Mouse (Mus musculus) liver, embryonic 11.5 days (tissue): ENCODE results near the gene Gfod2. TPM values are rescaled to one million over a fixed set of nuclear protein-coding genes. Genes with fewer than 3 reads are reported as not detected.

Experiments used
- ATAC-seq: fragments of 200-750 bp; cut with Nextera tagmentation; replicated peaks from 2 replicates; pipeline ENCODE4 v1.8.0; 2017; ENCODE audit warnings: moderate number of reproducible peaks, mild to moderate bottlenecking, moderate TSS enrichment, moderate library complexity; ENCODE audit not compliant: low FRiP score
- DNase-seq: peaks from one replicate; pipeline ENCODE4 v3.0.0-alpha.2; 2017; ENCODE audit warnings: low spot score
- H3K27ac ChIP-seq: fragments of 300-500 bp; sonication (generic); 2 replicates; pipeline ENCODE4 v1.5.1; 2014; ENCODE audit warnings: mild to moderate bottlenecking, low read depth, low read length, control low read depth
- H3K27me3 ChIP-seq: fragments of 300-500 bp; sonication (generic); replicated peaks from 2 replicates; pipeline ENCODE4 v1.6.1; 2014; ENCODE audit warnings: low read length, mixed read lengths; ENCODE audit not compliant: control insufficient read depth, insufficient read depth
- H3K36me3 ChIP-seq: fragments of 300-500 bp; sonication (generic); 2 replicates; pipeline ENCODE4 v1.6.1; 2014; ENCODE audit warnings: mild to moderate bottlenecking, low read length, moderate library complexity, mixed read lengths; ENCODE audit not compliant: control insufficient read depth, insufficient read depth
- H3K4me1 ChIP-seq: fragments of 300-500 bp; sonication (generic); replicated peaks from 2 replicates; pipeline ENCODE4 v1.6.1; 2014; ENCODE audit warnings: low read length, mixed read lengths; ENCODE audit not compliant: control insufficient read depth, insufficient read depth
- H3K4me2 ChIP-seq: fragments of 300-500 bp; sonication (generic); 2 replicates; pipeline ENCODE4 v1.6.1; 2014; ENCODE audit warnings: mild to moderate bottlenecking, control low read depth, moderate library complexity
- H3K4me3 ChIP-seq: fragments of 300-500 bp; sonication (generic); 2 replicates; pipeline ENCODE4 v1.5.1; 2014; ENCODE audit warnings: low read depth, low read length, control low read depth
- H3K9ac ChIP-seq: fragments of 300-500 bp; sonication (generic); 2 replicates; pipeline ENCODE4 v1.6.1; 2014; ENCODE audit warnings: low read depth, low read length, control low read depth
- H3K9me3 ChIP-seq: fragments of 300-500 bp; sonication (generic); 2 replicates; pipeline ENCODE4 v1.6.1; 2016; ENCODE audit warnings: low read length, inconsistent platforms, mixed read lengths; ENCODE audit not compliant: control insufficient read depth
- WGBS: fragments of 180-500 bp; shearing (Covaris S2); extraction: QIAGEN DNeasy Blood & Tissue Kit; methylation state at CpG from one replicate; pipeline ENCODE4 v1.1.7; 2014; 5-methylcytosine and 5-hydroxymethylcytosine counted together
- polyA plus RNA-seq: library from polyadenylated mRNA; unstranded; fragments of >200 nt; fragmentation: Nextera tagmentation; extraction: Ambion mirVana; gene quantifications from 2 replicates; pipeline ENCODE4 v1.2.1, GENCODE M21; 2014

Gfod2 gene
- polyA plus RNA-seq, 1 experiment from 2014 or later, result 9.0 TPM

DNA sequence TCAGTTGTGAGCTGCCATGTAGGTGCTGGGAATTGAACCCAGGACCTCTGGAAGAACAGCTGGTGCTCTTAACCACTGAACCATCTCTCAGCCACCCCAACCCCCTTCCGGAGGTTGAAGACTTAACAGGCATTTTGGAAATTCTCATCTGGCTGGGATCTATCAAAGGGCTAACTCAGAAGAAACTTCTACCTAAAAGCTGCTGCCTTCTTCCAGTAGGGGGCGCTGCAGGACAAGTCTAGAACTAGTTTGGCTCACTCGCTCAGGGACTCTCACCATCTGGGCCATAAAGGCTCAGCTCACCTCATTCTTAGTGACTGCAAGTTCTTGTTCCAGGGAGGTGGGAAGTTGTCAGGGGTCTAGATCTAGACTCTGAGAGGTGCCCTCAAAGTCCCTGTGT lies 44.3 kb downstream of the Gfod2 start:
- Histone ChIP-seq H3K27me3 (no peaks in the 10 kb centered on the region), H3K9me3 (no peaks in the 10 kb centered on the region), H3K4me1 (no peaks in the 10 kb centered on the region), H3K4me2 (no peak overlapping the region), H3K9ac (no peak overlapping the region), H3K4me3 (no peak overlapping the region), H3K36me3 (no peaks in the 10 kb centered on the region), H3K27ac (no peak overlapping the region)
- ATAC-seq, result peak; percentile 65; the same call in 1 of the 2 replicates
- WGBS, result 7% methylated on average over 3 of the region's 3 CpGs
- peak; percentile 80 for DNase-seq

DNA sequence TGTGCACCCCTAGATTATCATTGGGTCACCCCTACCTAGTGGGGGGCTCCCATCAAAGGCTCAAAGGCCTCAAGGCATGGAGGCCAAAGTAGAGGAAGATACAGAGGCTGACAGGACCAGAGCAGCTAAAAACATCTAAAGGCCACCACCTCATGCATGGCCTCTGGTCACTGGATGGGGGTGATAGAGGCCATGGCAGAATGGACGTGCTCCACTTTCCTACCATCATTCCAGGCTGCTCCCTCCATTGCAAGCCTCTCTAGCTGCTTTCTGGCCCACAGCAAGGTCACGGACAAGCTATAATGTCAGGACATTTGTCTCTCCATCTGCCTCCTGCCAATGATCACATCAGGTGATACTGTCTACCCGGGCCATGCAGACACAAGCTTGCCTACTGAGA lies 46.2 kb downstream of the Gfod2 start:
- no peak for ATAC-seq
- H3K27me3 ChIP-seq, result no peaks in the 10 kb centered on the region
- 73% methylated on average over 3 of the region's 3 CpGs for WGBS

DNA sequence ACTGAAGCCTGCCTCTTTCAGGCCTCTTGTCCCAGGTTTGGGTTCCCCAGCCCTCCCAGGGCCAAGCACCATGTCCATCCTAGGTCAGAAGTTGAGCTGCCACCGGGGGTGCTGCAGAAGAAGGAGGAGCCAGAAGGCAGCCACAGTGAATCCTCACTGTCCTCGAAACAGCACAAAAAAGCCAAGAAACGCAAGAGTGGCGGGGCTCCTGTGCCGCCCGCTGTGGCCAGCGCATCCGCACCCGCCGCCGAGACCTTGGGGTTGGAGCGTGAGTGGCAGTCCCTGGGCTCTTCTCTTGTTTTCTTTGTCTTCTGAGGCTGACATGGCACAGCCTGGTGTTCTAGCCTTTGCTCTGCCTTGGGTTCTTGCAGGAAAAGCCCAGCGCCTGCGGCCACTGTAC lies 49.1 kb downstream of the Gfod2 start:
- H3K9ac ChIP-seq, result no peak overlapping the region
- no peaks in the 10 kb centered on the region for H3K9me3 ChIP-seq
- H3K27ac ChIP-seq, result no peak overlapping the region
- H3K4me2 ChIP-seq, result no peak overlapping the region
- H3K36me3 ChIP-seq, result no peaks in the 10 kb centered on the region
- no peak for DNase-seq
- 83% methylated on average over 12 of the region's 14 CpGs for WGBS
- H3K4me3 ChIP-seq, result no peak overlapping the region
- no peaks in the 10 kb centered on the region for H3K27me3 ChIP-seq
- peaks cover 14% of the 10 kb centered on the region for H3K4me1 ChIP-seq
- ATAC-seq, result no peak

More for the DNA sequence above, 46.2 kb downstream of the Gfod2 start:
- no peaks in the 10 kb centered on the region for H3K9me3 ChIP-seq
- no peak overlapping the region for H3K9ac ChIP-seq
- no peaks in the 10 kb centered on the region for H3K36me3 ChIP-seq
- no peak overlapping the region for H3K27ac ChIP-seq
- DNase-seq, result no peak
- H3K4me1 ChIP-seq, result peaks cover 4% of the 10 kb centered on the region; the same call in 1 of the 2 replicates
- no peak overlapping the region for H3K4me3 ChIP-seq
- H3K4me2 ChIP-seq, result no peak overlapping the region

- ATAC-seq (no peak), DNase-seq (no peak)
- WGBS, result 90% methylated on average over 8 of the region's 8 CpGs
- peaks cover 14% of the 10 kb centered on the region for H3K4me1 ChIP-seq
- no peak overlapping the region for H3K4me2 ChIP-seq
- no peak overlapping the region for H3K4me3 ChIP-seq
- H3K9me3 ChIP-seq, result no peaks in the 10 kb centered on the region
- H3K9ac ChIP-seq, result no peak overlapping the region
- H3K27ac ChIP-seq, result no peak overlapping the region
- H3K27me3 ChIP-seq, result no peaks in the 10 kb centered on the region
- no peaks in the 10 kb centered on the region for H3K36me3 ChIP-seq
Observed at GRCm38 (mm10) chr8:105708675-105709074, 49.8 kb downstream of the Gfod2 start.

GRCm38 (mm10) chr8:105707498-105708403 lies 50.7 kb downstream of the Gfod2 start, which contains the start of the genes 4933405L10Rik and Enkd1:
TSS of gene 4933405L10Rik (plus strand) at chr8:105707655.
TSS of gene Enkd1 (minus strand) at chr8:105708210.
- Histone ChIP-seq H3K36me3 (peaks cover 8% of the 10 kb centered on the region), H3K27me3 (no peaks in the 10 kb centered on the region), H3K4me1 (peaks cover 14% of the 10 kb centered on the region), H3K4me2 (peak within 1 kb of the TSS; percentile 85), H3K9ac (peak within 1 kb of the TSS; percentile 74), H3K4me3 (peak within 1 kb of the TSS; percentile 82), H3K27ac (no peak within 1 kb of the TSS), H3K9me3 (no peaks in the 10 kb centered on the region)
- DNase-seq, result peak; percentile 86
- WGBS, result 1% methylated on average over 54 of the region's 55 CpGs
- peak; percentile 83 for ATAC-seq

- peak overlapping the region; percentile 85 for H3K4me2 ChIP-seq
Observed at GRCm38 (mm10) chr8:105706426-105706825, 52.0 kb downstream of the Gfod2 start.

DNA sequence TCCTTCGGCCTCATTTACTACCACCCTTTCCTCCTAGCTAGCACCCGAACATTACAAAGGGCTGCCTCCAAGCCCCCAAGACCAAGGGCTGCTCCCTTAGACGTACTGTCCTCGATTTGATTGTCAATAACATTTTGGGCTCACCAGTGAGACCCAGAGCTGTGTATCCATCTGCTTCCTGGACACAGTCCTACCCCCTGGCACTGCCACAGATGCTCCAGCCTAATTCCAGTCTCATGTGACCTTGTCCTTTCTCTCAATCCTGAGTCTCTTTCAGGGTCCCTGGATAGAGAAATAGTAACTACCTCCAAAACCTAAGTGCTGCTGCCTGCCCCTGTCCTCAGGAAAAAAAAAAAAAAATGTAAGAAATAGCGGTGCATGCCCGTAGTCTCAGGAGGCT lies 53.5 kb downstream of the Gfod2 start:
- H3K27me3 ChIP-seq, result no peaks in the 10 kb centered on the region
- no peak overlapping the region for H3K4me3 ChIP-seq
- ATAC-seq, result no peak
- no peak overlapping the region for H3K9ac ChIP-seq
- H3K36me3 ChIP-seq, result peaks cover 8% of the 10 kb centered on the region
- no peaks in the 10 kb centered on the region for H3K9me3 ChIP-seq
- no peak for DNase-seq
- WGBS, result 91% methylated on average over 6 of the region's 6 CpGs
- H3K4me1 ChIP-seq, result peaks cover 25% of the 10 kb centered on the region
- H3K27ac ChIP-seq, result no peak overlapping the region
- H3K4me2 ChIP-seq, result no peak overlapping the region

More at GRCm38 (mm10) chr8:105706426-105706825, 52.0 kb downstream of the Gfod2 start:
- Histone ChIP-seq H3K27me3 (no peaks in the 10 kb centered on the region), H3K27ac (no peak overlapping the region), H3K4me3 (peak overlapping the region; percentile 82; the same call in 1 of the 2 replicates), H3K9ac (peak overlapping the region; percentile 12; the same call in 1 of the 2 replicates), H3K4me1 (peaks cover 21% of the 10 kb centered on the region), H3K36me3 (peaks cover 8% of the 10 kb centered on the region), H3K9me3 (no peaks in the 10 kb centered on the region)
- 84% methylated on average over 12 of the region's 12 CpGs for WGBS
- no peak for ATAC-seq
- DNase-seq, result no peak

DNA sequence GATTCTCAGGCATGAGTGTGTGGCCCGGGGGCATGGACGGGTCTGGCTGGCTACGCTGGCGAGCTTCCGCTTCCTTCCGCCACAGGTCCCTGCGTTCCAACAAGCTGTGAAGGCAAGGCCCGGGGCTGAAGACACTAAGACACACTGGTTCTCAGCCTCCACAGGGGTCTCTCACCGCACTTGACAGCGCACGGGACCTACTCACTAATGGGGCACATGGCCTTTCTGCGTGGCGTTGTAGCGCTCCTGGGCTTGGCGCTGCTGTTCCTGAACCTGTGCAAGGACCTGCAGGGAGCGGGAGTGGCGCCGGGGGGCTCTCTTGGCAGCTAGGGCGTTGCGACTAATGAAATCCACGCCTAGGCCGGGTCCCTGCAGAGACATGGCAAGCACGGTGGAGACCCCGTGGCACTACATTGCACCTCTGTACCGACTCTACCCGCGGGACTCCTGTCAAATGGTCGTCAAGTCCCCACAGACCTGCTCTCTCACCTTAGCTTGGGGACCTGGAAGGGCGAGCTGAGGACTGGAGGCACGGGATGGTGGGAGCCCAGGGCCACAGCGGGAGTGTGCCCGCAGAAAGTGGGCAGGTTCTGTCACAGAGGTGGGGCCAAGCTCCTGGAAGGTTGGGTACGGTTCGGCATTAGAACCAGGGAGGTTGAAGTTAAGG lies 54.2 kb downstream of the Gfod2 start:
- Histone ChIP-seq H3K4me1 (peaks cover 28% of the 10 kb centered on the region), H3K4me3 (no peak overlapping the region), H3K27me3 (no peaks in the 10 kb centered on the region), H3K9me3 (no peaks in the 10 kb centered on the region), H3K27ac (no peak overlapping the region), H3K36me3 (peaks cover 8% of the 10 kb centered on the region), H3K9ac (no peak overlapping the region), H3K4me2 (no peak overlapping the region)
- DNase-seq (no peak), ATAC-seq (no peak)
- WGBS, result 92% methylated on average over 34 of the region's 34 CpGs
